Mouse (Mus musculus) frontal cortex, adult 2 months (tissue): Measurements from ENCODE around the gene Mlxip. TPM values are rescaled to one million over a fixed set of nuclear protein-coding genes. Genes with fewer than 3 reads are reported as not detected.

Experiments
- DNase-seq, 2 experiments: peaks; one replicate each; pipeline ENCODE4 v3.0.0; 2022; ENCODE audit warnings: low spot score in 1 of 2; ENCODE audit errors: extremely low spot score in 1 of 2
- polyA plus RNA-seq: library from polyadenylated mRNA; depleted of rRNA; stranded (reverse); fragments of >200 nt; gene quantifications from 2 replicates; pipeline ENCODE4 v1.2.3, GENCODE M21; 2012

Mlxip gene
- polyA plus RNA-seq, 1 experiment = 19.4 TPM

GRCm38 (mm10) chr5:123379504-123379931, 15.1 kb upstream of the Mlxip start:
- DNase-seq = no peak

GRCm38 (mm10) chr5:123381968-123382367, 12.6 kb upstream of the Mlxip start:
- no peak for DNase-seq

- no peak for DNase-seq
Measured at GRCm38 (mm10) chr5:123382686-123383085, 11.9 kb upstream of the Mlxip start.

- DNase-seq = no peak
Measured at GRCm38 (mm10) chr5:123388452-123388851, 6.1 kb upstream of the Mlxip start.

GRCm38 (mm10) chr5:123390536-123391441, 3.8 kb upstream of the Mlxip start:
- no peak for DNase-seq

- DNase-seq = peak in 1 of 2 experiments; percentile 81
Measured at GRCm38 (mm10) chr5:123391442-123391809, 3.2 kb upstream of the Mlxip start.

- DNase-seq = no peak
Measured at GRCm38 (mm10) chr5:123393786-123394302, 754 bp upstream of the Mlxip start.

- no peak for DNase-seq
Measured at GRCm38 (mm10) chr5:123394957-123395881, 621 bp downstream of the Mlxip start.

- DNase-seq = no peak
Measured at GRCm38 (mm10) chr5:123396901-123397464, 2.4 kb downstream of the Mlxip start.

GRCm38 (mm10) chr5:123397786-123398185, 3.2 kb downstream of the Mlxip start:
- no peak for DNase-seq

- no peak for DNase-seq
Measured at GRCm38 (mm10) chr5:123398856-123399498, 4.4 kb downstream of the Mlxip start.

GRCm38 (mm10) chr5:123404480-123404879, 9.9 kb downstream of the Mlxip start:
- DNase-seq = no peak

GRCm38 (mm10) chr5:123406952-123407351, 12.4 kb downstream of the Mlxip start:
- DNase-seq = no peak

- no peak for DNase-seq
Measured at GRCm38 (mm10) chr5:123408176-123408575, 13.6 kb downstream of the Mlxip start.

GRCm38 (mm10) chr5:123412193-123412592, 17.6 kb downstream of the Mlxip start:
- no peak for DNase-seq

GRCm38 (mm10) chr5:123413866-123414363, 19.3 kb downstream of the Mlxip start:
- no peak for DNase-seq

- no peak for DNase-seq
Measured at GRCm38 (mm10) chr5:123416149-123416548, 21.6 kb downstream of the Mlxip start.

GRCm38 (mm10) chr5:123416566-123417518, 22.2 kb downstream of the Mlxip start:
- DNase-seq = no peak

- DNase-seq = peak in 1 of 2 experiments; percentile 34
Measured at GRCm38 (mm10) chr5:123423885-123424284, 29.3 kb downstream of the Mlxip start.
